Mouse (Mus musculus): ENCODE measurements at regions not wholly inside any gene's neighbourhood (a gene's known extent, or its start where the extent isn't known, plus 50 kb on each side); places are given as distances from the start of the nearest gene placed in this dataset.

DNA sequence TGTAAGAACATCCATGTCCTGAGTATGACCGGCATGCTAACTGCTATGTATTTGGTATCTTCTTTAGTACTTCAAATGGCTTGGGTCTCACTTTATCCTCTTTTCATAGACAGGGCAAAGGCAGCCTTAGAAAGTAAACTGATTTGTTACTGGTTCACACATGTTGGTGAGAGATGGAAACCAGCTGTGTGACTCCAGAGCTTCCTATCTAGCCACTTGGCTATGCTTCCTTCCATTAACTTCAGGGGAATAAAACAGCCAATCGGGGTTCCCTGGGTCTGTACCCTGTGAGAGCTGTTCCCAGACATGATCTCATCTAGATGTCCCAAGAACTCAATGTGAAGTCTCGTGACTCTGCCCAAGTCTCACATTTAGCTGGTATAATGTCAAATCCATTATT lies 203.5 kb downstream of the Rps15a start:
- no peak for DNase-seq (ENCODE audit: low spot score)
- no peaks in the 10 kb centered on the region for H3K9me3 ChIP-seq (ENCODE audit: control insufficient read depth, low read length)
- ATAC-seq (replicated peaks; ENCODE audit: low FRiP score, low TSS enrichment, low read depth) = no peak

DNA sequence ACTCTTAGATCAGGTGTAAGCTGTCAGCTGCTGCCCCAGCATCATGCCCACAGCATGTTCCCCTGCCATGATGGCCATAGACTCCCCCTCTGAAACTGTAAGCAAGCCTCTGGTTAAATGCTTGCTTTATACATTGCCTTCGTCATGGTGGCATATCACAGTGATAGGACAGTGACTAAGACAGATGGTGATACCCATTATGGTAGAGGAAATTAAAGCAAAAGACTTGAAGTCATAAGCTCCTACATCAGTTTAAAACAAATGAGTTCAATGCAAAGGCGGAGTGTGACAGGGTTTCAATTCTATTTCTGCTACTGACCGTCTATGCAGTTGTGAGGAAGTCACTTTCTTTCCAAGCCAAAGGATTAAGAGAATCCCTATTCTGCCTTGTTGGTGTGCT lies 204.9 kb downstream of the Rps15a start:
- no peak overlapping the region for H3K4me3 ChIP-seq (ENCODE audit: low read depth, low read length)
- H3K9me3 ChIP-seq (ENCODE audit: control insufficient read depth, low read length) = no peaks in the 10 kb centered on the region
- ATAC-seq (replicated peaks; ENCODE audit: low FRiP score, low TSS enrichment, low read depth) = no peak
- no peak for DNase-seq (ENCODE audit: low spot score)
- no peaks in the 10 kb centered on the region for H3K27me3 ChIP-seq (replicated peaks; ENCODE audit: control insufficient read depth, insufficient read depth, low read length)
- H3K4me2 ChIP-seq (ENCODE audit: low read length) = no peak overlapping the region
- H3K27ac ChIP-seq (ENCODE audit: low read depth) = no peak overlapping the region
- H3K36me3 ChIP-seq (ENCODE audit: control insufficient read depth, insufficient read depth, low read length) = no peaks in the 10 kb centered on the region
- H3K9ac ChIP-seq (ENCODE audit: low read length) = no peak overlapping the region
- 94% methylated on average over 3 of the region's 3 CpGs for WGBS
- H3K4me1 ChIP-seq (replicated peaks; ENCODE audit: control insufficient read depth, insufficient read depth, low read length) = no peaks in the 10 kb centered on the region

More for the DNA sequence above, 203.5 kb downstream of the Rps15a start:
- H3K4me3 ChIP-seq (ENCODE audit: low read depth, low read length) = no peak overlapping the region
- no peaks in the 10 kb centered on the region for H3K4me1 ChIP-seq (replicated peaks; ENCODE audit: control insufficient read depth, insufficient read depth, low read length)
- H3K4me2 ChIP-seq (ENCODE audit: low read length) = no peak overlapping the region
- H3K36me3 ChIP-seq (ENCODE audit: control insufficient read depth, insufficient read depth, low read length) = no peaks in the 10 kb centered on the region
- H3K27me3 ChIP-seq (replicated peaks; ENCODE audit: control insufficient read depth, insufficient read depth, low read length) = no peaks in the 10 kb centered on the region
- no peak overlapping the region for H3K9ac ChIP-seq (ENCODE audit: low read length)
- H3K27ac ChIP-seq (ENCODE audit: low read depth) = no peak overlapping the region
- 78% methylated on average over 3 of the region's 3 CpGs for WGBS

DNA sequence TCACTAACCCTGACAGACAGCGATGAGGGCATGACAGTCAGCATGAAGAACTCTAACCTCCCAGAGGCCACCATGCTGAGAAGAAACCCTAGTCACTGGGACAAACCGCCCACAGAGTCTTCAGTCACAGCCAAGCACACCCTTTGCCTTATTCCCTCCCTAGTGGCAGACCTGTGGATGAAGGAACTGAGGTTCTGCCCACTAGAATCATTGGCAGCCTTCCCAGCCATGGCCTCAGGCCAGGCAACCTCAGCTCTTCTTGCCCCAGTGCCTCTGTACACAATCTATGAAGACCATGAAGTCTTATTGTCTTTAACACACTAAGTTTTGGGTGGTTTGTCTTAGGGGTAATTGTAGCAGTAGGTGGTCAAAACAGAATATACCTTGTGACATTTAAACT lies 219.5 kb downstream of the Rps15a start:
- Histone ChIP-seq H3K36me3 (ENCODE audit: control insufficient read depth, insufficient read depth, low read length) (no peaks in the 10 kb centered on the region), H3K9me3 (ENCODE audit: control insufficient read depth, low read length) (no peaks in the 10 kb centered on the region), H3K27me3 (replicated peaks; ENCODE audit: control insufficient read depth, insufficient read depth, low read length) (no peaks in the 10 kb centered on the region), H3K27ac (ENCODE audit: low read depth) (no peak overlapping the region), H3K4me2 (ENCODE audit: low read length) (no peak overlapping the region), H3K4me1 (replicated peaks; ENCODE audit: control insufficient read depth, insufficient read depth, low read length) (no peaks in the 10 kb centered on the region), H3K4me3 (ENCODE audit: low read depth, low read length) (no peak overlapping the region), H3K9ac (ENCODE audit: low read length) (no peak overlapping the region)
- ATAC-seq (replicated peaks; ENCODE audit: low FRiP score, low TSS enrichment, low read depth) (no peak), DNase-seq (ENCODE audit: low spot score) (no peak)
- 83% methylated on average over 2 of the region's 2 CpGs for whole genome bisulfite sequencing

DNA sequence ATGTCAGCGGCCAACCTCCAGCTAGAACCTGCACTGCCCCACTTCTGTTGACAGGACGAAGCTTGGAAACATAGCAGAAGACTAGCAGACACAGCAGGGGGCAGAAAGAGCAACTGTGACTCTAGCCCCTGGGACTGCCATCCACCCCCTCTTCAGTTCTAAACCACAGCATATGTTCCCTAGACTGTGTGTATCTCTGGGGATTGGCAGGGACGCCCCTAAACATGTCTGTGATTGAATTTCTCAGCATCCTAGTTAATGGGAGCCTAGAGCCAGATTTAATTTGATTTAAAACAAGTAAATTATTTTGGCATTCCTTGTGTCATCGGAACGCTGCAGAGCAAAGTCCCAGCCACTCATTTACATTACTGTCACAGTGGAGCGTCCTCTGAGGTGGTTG lies 228.7 kb downstream of the Rps15a start:
- Histone ChIP-seq H3K27ac (ENCODE audit: low read depth) (no peak overlapping the region), H3K4me2 (ENCODE audit: low read length) (no peak overlapping the region), H3K36me3 (ENCODE audit: control insufficient read depth, insufficient read depth, low read length) (no peaks in the 10 kb centered on the region), H3K9ac (ENCODE audit: low read length) (no peak overlapping the region), H3K27me3 (replicated peaks; ENCODE audit: control insufficient read depth, insufficient read depth, low read length) (no peaks in the 10 kb centered on the region), H3K4me1 (replicated peaks; ENCODE audit: control insufficient read depth, insufficient read depth, low read length) (no peaks in the 10 kb centered on the region), H3K4me3 (ENCODE audit: low read depth, low read length) (no peak overlapping the region), H3K9me3 (ENCODE audit: control insufficient read depth, low read length) (no peaks in the 10 kb centered on the region)
- WGBS = 64% methylated on average over 6 of the region's 6 CpGs
- DNase-seq (ENCODE audit: low spot score) = no peak
- no peak for ATAC-seq (replicated peaks; ENCODE audit: low FRiP score, low TSS enrichment, low read depth)

DNA sequence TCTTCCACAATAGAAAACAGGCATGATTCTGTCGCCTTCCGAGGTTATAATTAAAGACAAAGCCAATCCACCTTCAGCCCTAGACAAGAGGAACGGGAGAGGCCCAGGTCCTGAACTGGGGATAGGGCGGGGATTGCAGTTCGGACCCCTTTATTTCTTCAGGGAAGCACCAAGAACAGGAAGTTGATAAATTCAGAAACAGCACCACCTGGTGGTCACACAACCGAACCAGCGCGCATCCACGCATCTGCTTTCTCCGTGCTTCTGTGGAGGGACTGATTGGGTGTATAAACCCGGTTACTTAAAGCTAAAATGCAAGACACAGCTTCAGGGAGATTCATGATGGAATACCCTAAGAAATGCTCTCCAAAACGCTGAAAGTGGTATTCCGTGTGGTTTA lies 233.2 kb downstream of the Rps15a start:
- Histone ChIP-seq H3K9ac (ENCODE audit: low read length) (no peak overlapping the region), H3K9me3 (ENCODE audit: control insufficient read depth, low read length) (no peaks in the 10 kb centered on the region), H3K4me1 (replicated peaks; ENCODE audit: control insufficient read depth, insufficient read depth, low read length) (no peaks in the 10 kb centered on the region), H3K4me2 (ENCODE audit: low read length) (no peak overlapping the region), H3K27me3 (replicated peaks; ENCODE audit: control insufficient read depth, insufficient read depth, low read length) (no peaks in the 10 kb centered on the region), H3K36me3 (ENCODE audit: control insufficient read depth, insufficient read depth, low read length) (no peaks in the 10 kb centered on the region), H3K4me3 (ENCODE audit: low read depth, low read length) (no peak overlapping the region), H3K27ac (ENCODE audit: low read depth) (no peak overlapping the region)
- ATAC-seq (replicated peaks; ENCODE audit: low FRiP score, low TSS enrichment, low read depth) = peak; percentile 55; the same call in 1 of the 2 replicates
- 7% methylated on average over 13 of the region's 13 CpGs for WGBS
- peak; percentile 92 for DNase-seq (ENCODE audit: low spot score)

DNA sequence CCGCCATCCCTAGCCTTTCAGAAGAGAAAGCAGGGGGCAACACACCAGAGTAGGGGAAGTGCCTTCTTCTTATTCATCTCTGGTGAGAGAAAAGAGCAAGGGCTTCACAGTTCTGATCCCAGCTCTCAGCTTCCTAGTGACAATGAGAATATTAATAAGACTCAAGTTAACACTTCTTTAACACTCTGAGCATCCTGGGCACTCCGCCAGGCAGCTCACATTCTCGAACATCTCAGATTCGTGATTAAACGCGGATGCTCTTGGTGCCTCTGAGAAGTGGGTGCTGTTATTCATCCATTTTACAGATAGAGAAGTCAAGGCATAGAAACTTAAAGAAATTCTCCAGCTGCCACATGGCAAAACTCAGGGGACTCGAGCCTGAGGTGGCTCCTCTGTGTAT lies 237.1 kb downstream of the Rps15a start:
- Histone ChIP-seq H3K27ac (ENCODE audit: low read depth) (no peak overlapping the region), H3K4me2 (ENCODE audit: low read length) (no peak overlapping the region), H3K4me1 (replicated peaks; ENCODE audit: control insufficient read depth, insufficient read depth, low read length) (no peaks in the 10 kb centered on the region), H3K36me3 (ENCODE audit: control insufficient read depth, insufficient read depth, low read length) (no peaks in the 10 kb centered on the region), H3K9me3 (ENCODE audit: control insufficient read depth, low read length) (no peaks in the 10 kb centered on the region), H3K4me3 (ENCODE audit: low read depth, low read length) (no peak overlapping the region), H3K9ac (ENCODE audit: low read length) (no peak overlapping the region), H3K27me3 (replicated peaks; ENCODE audit: control insufficient read depth, insufficient read depth, low read length) (no peaks in the 10 kb centered on the region)
- ATAC-seq (replicated peaks; ENCODE audit: low FRiP score, low TSS enrichment, low read depth) (no peak), DNase-seq (ENCODE audit: low spot score) (no peak)
- 79% methylated on average over 7 of the region's 7 CpGs for WGBS

DNA sequence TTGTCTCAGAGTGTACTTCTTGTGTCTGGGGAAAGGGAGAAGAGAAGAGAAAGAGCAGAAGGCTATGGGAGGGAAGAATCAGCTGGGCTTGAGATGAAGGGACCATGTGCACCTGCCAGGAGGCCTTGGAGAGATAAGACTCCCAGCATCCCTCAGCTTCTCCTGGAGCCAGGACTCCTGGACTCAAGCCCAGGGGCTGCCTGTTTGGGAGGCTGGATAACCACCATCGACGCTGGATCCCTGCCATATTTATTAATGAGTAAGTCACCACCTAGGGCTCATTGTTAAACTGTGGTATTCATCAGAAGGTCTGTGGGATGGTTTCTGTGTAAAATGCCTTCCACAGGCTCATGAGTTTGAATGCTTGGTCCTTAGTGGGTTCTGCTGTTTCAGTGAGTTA lies 240.7 kb downstream of the Rps15a start:
- ATAC-seq (replicated peaks; ENCODE audit: low FRiP score, low TSS enrichment, low read depth) = no peak

DNA sequence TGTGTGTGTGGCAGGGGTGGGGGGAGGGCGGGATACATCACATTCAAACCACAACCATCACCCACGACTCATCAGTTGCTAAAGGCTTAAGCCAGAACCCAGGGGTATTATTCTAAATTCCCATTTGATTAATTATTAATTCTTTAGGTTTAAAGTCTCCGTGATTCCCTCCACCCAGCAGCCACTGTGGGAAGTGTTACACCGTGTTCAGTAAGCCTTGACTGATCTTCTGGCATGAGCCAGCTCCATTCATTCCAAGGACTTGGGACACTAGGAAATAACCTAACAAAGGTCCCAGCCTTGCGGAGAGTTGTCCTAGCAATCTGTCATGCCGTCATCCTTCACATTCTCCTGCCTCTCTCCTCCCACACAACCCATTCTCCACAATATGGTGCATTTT lies 256.6 kb downstream of the Rps15a start:
- H3K4me2 ChIP-seq (ENCODE audit: low read length) = no peak overlapping the region
- no peak overlapping the region for H3K27ac ChIP-seq (ENCODE audit: low read depth)
- no peak overlapping the region for H3K9ac ChIP-seq (ENCODE audit: low read length)
- DNase-seq (ENCODE audit: low spot score) (no peak), ATAC-seq (replicated peaks; ENCODE audit: low FRiP score, low TSS enrichment, low read depth) (no peak)
- H3K27me3 ChIP-seq (replicated peaks; ENCODE audit: control insufficient read depth, insufficient read depth, low read length) = no peaks in the 10 kb centered on the region
- 68% methylated on average over 6 of the region's 6 CpGs for WGBS
- H3K9me3 ChIP-seq (ENCODE audit: control insufficient read depth, low read length) = no peaks in the 10 kb centered on the region
- no peaks in the 10 kb centered on the region for H3K4me1 ChIP-seq (replicated peaks; ENCODE audit: control insufficient read depth, insufficient read depth, low read length)
- no peaks in the 10 kb centered on the region for H3K36me3 ChIP-seq (ENCODE audit: control insufficient read depth, insufficient read depth, low read length)
- H3K4me3 ChIP-seq (ENCODE audit: low read depth, low read length) = no peak overlapping the region

More for the DNA sequence above, 240.7 kb downstream of the Rps15a start:
- no peaks in the 10 kb centered on the region for H3K9me3 ChIP-seq (ENCODE audit: control insufficient read depth, low read length)
- no peaks in the 10 kb centered on the region for H3K36me3 ChIP-seq (ENCODE audit: control insufficient read depth, insufficient read depth, low read length)
- no peak overlapping the region for H3K4me3 ChIP-seq (ENCODE audit: low read depth, low read length)
- no peaks in the 10 kb centered on the region for H3K4me1 ChIP-seq (replicated peaks; ENCODE audit: control insufficient read depth, insufficient read depth, low read length)
- H3K27ac ChIP-seq (ENCODE audit: low read depth) = no peak overlapping the region
- DNase-seq (ENCODE audit: low spot score) = no peak
- no peak overlapping the region for H3K9ac ChIP-seq (ENCODE audit: low read length)
- 92% methylated on average over 2 of the region's 2 CpGs for WGBS
- no peaks in the 10 kb centered on the region for H3K27me3 ChIP-seq (replicated peaks; ENCODE audit: control insufficient read depth, insufficient read depth, low read length)
- no peak overlapping the region for H3K4me2 ChIP-seq (ENCODE audit: low read length)

DNA sequence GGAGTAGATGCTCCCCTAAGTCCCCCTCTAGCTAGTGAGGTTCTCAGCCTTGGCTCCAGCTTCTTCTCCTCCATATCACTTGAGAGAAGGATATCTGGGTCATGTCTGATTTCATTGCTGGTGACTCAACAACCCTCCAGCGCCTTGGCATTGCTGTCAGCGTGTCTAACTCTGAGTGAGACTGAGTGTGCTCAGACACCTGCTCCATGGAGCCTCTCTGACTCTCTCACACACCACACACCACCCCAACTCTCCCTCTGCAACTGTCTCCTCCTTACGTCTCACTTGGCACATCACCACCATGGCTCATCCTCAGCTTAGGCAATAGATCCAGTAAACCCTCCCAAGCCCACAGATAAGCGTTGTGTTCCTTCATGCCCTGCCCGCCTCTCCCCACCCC lies 260.0 kb downstream of the Rps15a start:
- Histone ChIP-seq H3K4me3 (ENCODE audit: low read depth, low read length) (no peak overlapping the region), H3K27ac (ENCODE audit: low read depth) (no peak overlapping the region), H3K4me2 (ENCODE audit: low read length) (no peak overlapping the region), H3K4me1 (replicated peaks; ENCODE audit: control insufficient read depth, insufficient read depth, low read length) (peaks cover 4% of the 10 kb centered on the region), H3K9ac (ENCODE audit: low read length) (no peak overlapping the region), H3K27me3 (replicated peaks; ENCODE audit: control insufficient read depth, insufficient read depth, low read length) (no peaks in the 10 kb centered on the region), H3K36me3 (ENCODE audit: control insufficient read depth, insufficient read depth, low read length) (no peaks in the 10 kb centered on the region), H3K9me3 (ENCODE audit: control insufficient read depth, low read length) (no peaks in the 10 kb centered on the region)
- ATAC-seq (replicated peaks; ENCODE audit: low FRiP score, low TSS enrichment, low read depth) = no peak
- DNase-seq (ENCODE audit: low spot score) = no peak
- WGBS = 86% methylated on average over 5 of the region's 5 CpGs

Data from intestine, embryonic 14.5 days (tissue).